Mouse (Mus musculus) megakaryocyte, adult 5-6 weeks (primary cell): ENCODE results near the gene Hist1h4c. TPM values are rescaled to one million over a fixed set of nuclear protein-coding genes. Genes with fewer than 3 reads are reported as not detected.

Experiments
- total RNA-seq, 2 experiments: library from RNA; stranded (forward) in 1 of 2; stranded (reverse) in 1 of 2; fragments of 153-499, 151-499 nt in 1 of 2; fragments of 221-1000, 200-1000 nt in 1 of 2; gene quantifications; 2 replicates each; pipeline versions ENCODE4 v1.2.3 to v1.2.4; 2015 to 2017

Gene Hist1h4c
- total RNA-seq, 2 experiments from 2014 or later: 60.8 to 359 TPM

Other genes starting within 250 kb of the Hist1h4c start
Only the 30 nearest of the 38 such genes appear.
- 225 and 241 TPM in 2 replicates for gene Hist1h3g, start 163.0 kb downstream of the Hist1h4c start, total RNA-seq (2015)
- 441 and 668 TPM in 2 replicates for gene Hist1h3g, start 163.0 kb downstream of the Hist1h4c start, total RNA-seq (2017)
- gene Hist1h2bh, start 155.1 kb downstream of the Hist1h4c start, total RNA-seq (2015): 32.3 and 36.5 TPM in 2 replicates
- gene Hist1h2bh, start 155.1 kb downstream of the Hist1h4c start, total RNA-seq (2017): 143 and 176 TPM in 2 replicates
- 43.8 and 48.7 TPM in 2 replicates for gene Hist1h3f, start 154.4 kb downstream of the Hist1h4c start, total RNA-seq (2015)
- 145 and 146 TPM in 2 replicates for gene Hist1h3f, start 154.4 kb downstream of the Hist1h4c start, total RNA-seq (2017)
- gene Hist1h4f, start 146.8 kb downstream of the Hist1h4c start, total RNA-seq (2015): 110 and 116 TPM in 2 replicates
- 2,488 and 3,291 TPM in 2 replicates for gene Hist1h4f, start 146.8 kb downstream of the Hist1h4c start, total RNA-seq (2017)
- 16.7 and 17.0 TPM in 2 replicates for gene Hist1h1d, start 145.2 kb downstream of the Hist1h4c start, total RNA-seq (2015)
- 182 and 184 TPM in 2 replicates for gene Hist1h1d, start 145.2 kb downstream of the Hist1h4c start, total RNA-seq (2017)
- gene Hist1h3e, start 136.1 kb downstream of the Hist1h4c start, total RNA-seq (2015): 101 and 161 TPM in 2 replicates
- gene Hist1h3e, start 136.1 kb downstream of the Hist1h4c start, total RNA-seq (2017): 295 and 358 TPM in 2 replicates
- 8.8 and 9.0 TPM in 2 replicates for gene Hist1h2ae, start 127.2 kb downstream of the Hist1h4c start, total RNA-seq (2015)
- 272 and 274 TPM in 2 replicates for gene Hist1h2ae, start 127.2 kb downstream of the Hist1h4c start, total RNA-seq (2017)
- gene Hist1h2bg, start 127.1 kb downstream of the Hist1h4c start, total RNA-seq (2015): 325 and 384 TPM in 2 replicates
- gene Hist1h2bg, start 127.1 kb downstream of the Hist1h4c start, total RNA-seq (2017): 1,715 and 1,721 TPM in 2 replicates
- 449 and 490 TPM in 2 replicates for gene Hist1h2bf, start 124.3 kb downstream of the Hist1h4c start, total RNA-seq (2015)
- 736 and 744 TPM in 2 replicates for gene Hist1h2bf, start 124.3 kb downstream of the Hist1h4c start, total RNA-seq (2017)
- 3.2 and 3.6 TPM in 2 replicates for gene Hist1h2ad, start 124.1 kb downstream of the Hist1h4c start, total RNA-seq (2015)
- 93.7 and 99.2 TPM in 2 replicates for gene Hist1h2ad, start 124.1 kb downstream of the Hist1h4c start, total RNA-seq (2017)
- gene Hist1h3d, start 122.7 kb downstream of the Hist1h4c start, total RNA-seq (2015): 150 and 159 TPM in 2 replicates
- gene Hist1h3d, start 122.7 kb downstream of the Hist1h4c start, total RNA-seq (2017): 86.3 and 96.3 TPM in 2 replicates
- gene Hist1h4d, start 116.9 kb downstream of the Hist1h4c start, total RNA-seq (2015): 655 and 672 TPM in 2 replicates
- gene Hist1h4d, start 116.9 kb downstream of the Hist1h4c start, total RNA-seq (2017): 1,182 and 1,443 TPM in 2 replicates
- gene Hist1h2be, start 77.3 kb downstream of the Hist1h4c start, total RNA-seq (2015): 15.1 and 16.4 TPM in 2 replicates
- 110 and 115 TPM in 2 replicates for gene Hist1h2be, start 77.3 kb downstream of the Hist1h4c start, total RNA-seq (2017)
- 408 and 475 TPM in 2 replicates for gene Hist1h1e, start 75.9 kb downstream of the Hist1h4c start, total RNA-seq (2015)
- gene Hist1h1e, start 75.9 kb downstream of the Hist1h4c start, total RNA-seq (2017): 457 and 467 TPM in 2 replicates
- gene Hist1h2ac, start 14.5 kb downstream of the Hist1h4c start, total RNA-seq (2015): 10.3 and 12.0 TPM in 2 replicates
- 67.7 and 81.2 TPM in 2 replicates for gene Hist1h2ac, start 14.5 kb downstream of the Hist1h4c start, total RNA-seq (2017)
- 40.3 and 42.6 TPM in 2 replicates for gene Hist1h2bc, start 14.3 kb downstream of the Hist1h4c start, total RNA-seq (2015)
- gene Hist1h2bc, start 14.3 kb downstream of the Hist1h4c start, total RNA-seq (2017): 253 and 263 TPM in 2 replicates
- 0.94 TPM in 1 of 2 replicates, not detected in the other for gene Hist1h1t, start 2.6 kb downstream of the Hist1h4c start, total RNA-seq (2015)
- 2.7 and 5.3 TPM in 2 replicates for gene Hist1h1t, start 2.6 kb downstream of the Hist1h4c start, total RNA-seq (2017)
- gene Hfe, start 12.4 kb upstream of the Hist1h4c start, total RNA-seq (2015): 12.3 and 17.1 TPM in 2 replicates
- gene Hfe, start 12.4 kb upstream of the Hist1h4c start, total RNA-seq (2017): 7.6 and 8.5 TPM in 2 replicates
- gene Hist1h1c, start 40.4 kb upstream of the Hist1h4c start, total RNA-seq (2015): 179 and 186 TPM in 2 replicates
- 1,288 and 1,327 TPM in 2 replicates for gene Hist1h1c, start 40.4 kb upstream of the Hist1h4c start, total RNA-seq (2017)
- 115 and 119 TPM in 2 replicates for gene Hist1h3c, start 47.1 kb upstream of the Hist1h4c start, total RNA-seq (2015)
- 508 and 593 TPM in 2 replicates for gene Hist1h3c, start 47.1 kb upstream of the Hist1h4c start, total RNA-seq (2017)
- gene Hist1h2bb, start 48.3 kb upstream of the Hist1h4c start, total RNA-seq (2015): 264 and 296 TPM in 2 replicates
- gene Hist1h2bb, start 48.3 kb upstream of the Hist1h4c start, total RNA-seq (2017): 5,681 and 7,839 TPM in 2 replicates
- gene Hist1h2ab, start 52.7 kb upstream of the Hist1h4c start, total RNA-seq (2015): 64.3 and 114 TPM in 2 replicates
- 3,821 and 4,666 TPM in 2 replicates for gene Hist1h2ab, start 52.7 kb upstream of the Hist1h4c start, total RNA-seq (2017)
- 495 and 572 TPM in 2 replicates for gene Hist1h3b, start 53.8 kb upstream of the Hist1h4c start, total RNA-seq (2015)
- gene Hist1h3b, start 53.8 kb upstream of the Hist1h4c start, total RNA-seq (2017): 546 and 613 TPM in 2 replicates
- 64.8 and 95.3 TPM in 2 replicates for gene Hist1h4b, start 58.6 kb upstream of the Hist1h4c start, total RNA-seq (2015)
- 562 and 732 TPM in 2 replicates for gene Hist1h4b, start 58.6 kb upstream of the Hist1h4c start, total RNA-seq (2017)
- gene Hist1h4a, start 62.8 kb upstream of the Hist1h4c start, total RNA-seq (2015): 58.1 TPM in 2 replicates
- 540 and 548 TPM in 2 replicates for gene Hist1h4a, start 62.8 kb upstream of the Hist1h4c start, total RNA-seq (2017)
- gene Hist1h3a, start 63.9 kb upstream of the Hist1h4c start, total RNA-seq (2015): 53.9 and 67.3 TPM in 2 replicates
- gene Hist1h3a, start 63.9 kb upstream of the Hist1h4c start, total RNA-seq (2017): 527 and 571 TPM in 2 replicates
- gene Hist1h1a, start 65.2 kb upstream of the Hist1h4c start, total RNA-seq (2015): 117 and 119 TPM in 2 replicates
- gene Hist1h1a, start 65.2 kb upstream of the Hist1h4c start, total RNA-seq (2017): 1,654 and 1,862 TPM in 2 replicates
- not detected in 2 replicates for gene Trim38, start 71.5 kb upstream of the Hist1h4c start, total RNA-seq (2015)
- not detected in 2 replicates for gene Trim38, start 71.5 kb upstream of the Hist1h4c start, total RNA-seq (2017)
- gene Slc17a2, start 108.5 kb upstream of the Hist1h4c start, total RNA-seq (2015): not detected in 2 replicates
- not detected in 2 replicates for gene Slc17a2, start 108.5 kb upstream of the Hist1h4c start, total RNA-seq (2017)
- gene Slc17a3, start 141.0 kb upstream of the Hist1h4c start, total RNA-seq (2015): not detected in 2 replicates
- not detected in 2 replicates for gene Slc17a3, start 141.0 kb upstream of the Hist1h4c start, total RNA-seq (2017)